Mouse (Mus musculus) liver, postnatal 0 days (tissue): ENCODE results near the gene Ppara. TPM values are rescaled to one million over a fixed set of nuclear protein-coding genes. Genes with fewer than 3 reads are reported as not detected.

Source experiments
- ATAC-seq: fragments of 200-750 bp; cut with Nextera tagmentation; 2 replicates; pipeline ENCODE4 v1.8.0; 2017; ENCODE audit warnings: mild to moderate bottlenecking, moderate library complexity
- DNase-seq: peaks from one replicate; pipeline ENCODE4 v3.0.0-alpha.2; 2016
- H3K27ac ChIP-seq: fragments of 300-500 bp; sonication (generic); 2 replicates; pipeline ENCODE4 v1.5.1; 2014; ENCODE audit warnings: antibody characterized with exemption, moderate library complexity, mild to moderate bottlenecking, low read depth
- H3K27me3 ChIP-seq: fragments of 300-500 bp; sonication (generic); 2 replicates; pipeline ENCODE4 v1.6.1; 2014; ENCODE audit warnings: low read length, control low read depth, mixed read lengths; ENCODE audit not compliant: insufficient read depth
- H3K36me3 ChIP-seq: fragments of 300-500 bp; sonication (generic); replicated peaks from 2 replicates; pipeline ENCODE4 v1.6.1; 2014; ENCODE audit warnings: mild to moderate bottlenecking, control low read depth, low read length, moderate library complexity, mixed read lengths; ENCODE audit not compliant: insufficient read depth
- H3K4me1 ChIP-seq: fragments of 300-500 bp; sonication (generic); 2 replicates; pipeline ENCODE4 v1.6.1; 2014; ENCODE audit warnings: antibody characterized with exemption, mild to moderate bottlenecking, control low read depth; ENCODE audit not compliant: insufficient read depth
- H3K4me2 ChIP-seq: fragments of 300-500 bp; sonication (generic); 2 replicates; pipeline ENCODE4 v1.6.1; 2014; ENCODE audit warnings: low read depth, mild to moderate bottlenecking, low read length, moderate library complexity, mixed read lengths
- H3K4me3 ChIP-seq: fragments of 300-500 bp; sonication (generic); 2 replicates; pipeline ENCODE4 v1.5.1; 2014; ENCODE audit warnings: low read depth, low read length
- H3K9ac ChIP-seq: fragments of 300-500 bp; sonication (generic); replicated peaks from 2 replicates; pipeline ENCODE4 v1.6.1; 2014; ENCODE audit warnings: mild to moderate bottlenecking, moderate library complexity
- H3K9me3 ChIP-seq: fragments of 300-500 bp; sonication (generic); 2 replicates; pipeline ENCODE4 v1.6.1; 2016; ENCODE audit warnings: mild to moderate bottlenecking, control low read depth, low read length, mixed read lengths
- CTCF ChIP-seq: sonication (generic); IDR thresholded peaks from 2 replicates; pipeline ENCODE4 v1.5.1; 2016; ENCODE audit warnings: antibody characterized with exemption, low read depth
- EP300 ChIP-seq: IDR thresholded peaks from 2 replicates; pipeline ENCODE4 v1.6.1; 2016; ENCODE audit warnings: antibody characterized with exemption, low read depth, mild to moderate bottlenecking
- WGBS: fragments of 180-500 bp; shearing (Covaris S2); extraction: QIAGEN DNeasy Blood & Tissue Kit; methylation state at CpG from one replicate; pipeline ENCODE4 v1.1.7; 2014; ENCODE audit not compliant: insufficient replicate concordance; 5-methylcytosine and 5-hydroxymethylcytosine counted together
- polyA plus RNA-seq: library from polyadenylated mRNA; unstranded; fragments of >200 nt; fragmentation: Nextera tagmentation; extraction: Ambion mirVana; gene quantifications from 2 replicates; pipeline ENCODE4 v1.2.1, GENCODE M21; 2015

The Ppara gene
- polyA plus RNA-seq, 1 experiment from 2014 or later: 185 TPM

DNA sequence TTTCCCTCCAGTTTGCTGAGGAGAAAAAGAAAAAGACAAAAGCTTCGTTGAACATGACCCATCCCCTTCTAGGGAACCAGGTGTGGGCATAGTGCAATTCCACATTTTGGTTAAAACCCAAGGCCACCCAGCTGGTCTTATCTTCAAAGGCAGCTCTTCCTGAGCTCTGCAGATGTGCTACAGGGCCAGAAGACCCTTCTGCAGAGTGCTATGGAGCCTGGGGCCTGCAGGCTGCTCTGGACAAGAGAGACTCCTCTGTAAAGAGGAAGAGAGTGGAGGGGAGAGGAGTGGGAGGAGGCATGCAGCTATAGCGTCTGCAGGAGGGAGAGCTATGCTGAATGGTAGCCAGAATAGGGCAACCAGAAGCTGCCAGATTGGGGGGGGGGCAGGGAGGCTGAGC is 4.8 kb upstream of the Ppara start:
- Histone ChIP-seq H3K27ac (no peak overlapping the region), H3K4me3 (no peak overlapping the region), H3K27me3 (peaks cover 9% of the 10 kb centered on the region), H3K9ac (no peak overlapping the region), H3K4me2 (no peak overlapping the region), H3K36me3 (no peaks in the 10 kb centered on the region), H3K4me1 (peaks cover 15% of the 10 kb centered on the region), H3K9me3 (no peaks in the 10 kb centered on the region)
- WGBS: 22% methylated on average over 2 of the region's 2 CpGs
- TF ChIP-seq EP300 (no peak), CTCF (no peak)
- ATAC-seq (no peak), DNase-seq (no peak)

- TF ChIP-seq EP300 (no peak), CTCF (no peak)
- H3K4me2 ChIP-seq: no peak overlapping the region
- H3K4me3 ChIP-seq: no peak overlapping the region
- H3K9ac ChIP-seq: no peak overlapping the region
- peaks cover 26% of the 10 kb centered on the region for H3K27me3 ChIP-seq
- peak overlapping the region; percentile 97 for H3K27ac ChIP-seq
- WGBS: 61% methylated on average over 3 of the region's 3 CpGs
- peaks cover 15% of the 10 kb centered on the region for H3K4me1 ChIP-seq
- H3K9me3 ChIP-seq: no peaks in the 10 kb centered on the region
- ATAC-seq: no peak
- DNase-seq: no peak
- no peaks in the 10 kb centered on the region for H3K36me3 ChIP-seq
Observed at GRCm38 (mm10) chr15:85731885-85732603, 2.7 kb upstream of the Ppara start.

GRCm38 (mm10) chr15:85732604-85732968 is 2.2 kb upstream of the Ppara start:
- H3K4me2 ChIP-seq: no peak overlapping the region
- no peak for DNase-seq
- no peak for ATAC-seq

DNA sequence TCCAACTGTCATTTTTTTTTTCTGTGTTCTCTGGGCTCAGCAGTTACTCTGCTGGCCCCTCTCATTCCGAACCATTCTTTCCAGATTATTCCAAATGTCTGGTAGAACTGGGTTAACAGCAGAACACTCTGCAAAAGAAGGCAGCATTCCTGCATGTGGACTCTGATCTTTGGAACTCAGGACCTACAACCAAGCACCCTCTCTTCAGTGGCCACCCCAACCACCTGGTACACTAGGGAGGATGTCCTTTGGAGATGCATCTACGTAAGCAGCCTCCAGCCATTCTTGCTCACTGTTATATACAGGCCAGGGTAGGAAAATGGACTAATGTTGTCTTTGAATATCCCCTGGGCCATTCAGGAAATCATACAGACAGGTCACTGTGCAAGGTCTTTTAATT is 1.1 kb upstream of the Ppara start:
- H3K27me3 ChIP-seq: peaks cover 26% of the 10 kb centered on the region
- H3K4me3 ChIP-seq: no peak overlapping the region
- H3K4me1 ChIP-seq: peaks cover 15% of the 10 kb centered on the region
- H3K27ac ChIP-seq: peak overlapping the region; percentile 97
- H3K9me3 ChIP-seq: no peaks in the 10 kb centered on the region
- H3K4me2 ChIP-seq: no peak overlapping the region; the same call in 1 of the 2 replicates
- DNase-seq (no peak), ATAC-seq (no peak)
- H3K9ac ChIP-seq: no peak overlapping the region
- 68% methylated on average over 2 of the region's 2 CpGs for WGBS
- no peak for TF ChIP-seq CTCF
- TF ChIP-seq EP300: no peak
- no peaks in the 10 kb centered on the region for H3K36me3 ChIP-seq

More at GRCm38 (mm10) chr15:85732604-85732968, 2.2 kb upstream of the Ppara start:
- WGBS: 46% methylated on average over 5 of the region's 5 CpGs
- TF ChIP-seq CTCF (no peak), EP300 (peak; percentile 70; the same call in 1 of the 2 replicates)
- Histone ChIP-seq H3K27ac (peak overlapping the region; percentile 97), H3K9ac (no peak overlapping the region), H3K36me3 (no peaks in the 10 kb centered on the region), H3K27me3 (peaks cover 26% of the 10 kb centered on the region), H3K9me3 (no peaks in the 10 kb centered on the region), H3K4me3 (no peak overlapping the region), H3K4me1 (peaks cover 15% of the 10 kb centered on the region)

GRCm38 (mm10) chr15:85734148-85734547 is 635 bp upstream of the Ppara start:
- peak overlapping the region; percentile 78 for H3K4me2 ChIP-seq
- H3K36me3 ChIP-seq: no peaks in the 10 kb centered on the region
- peak overlapping the region; percentile 97 for H3K27ac ChIP-seq
- peaks cover 15% of the 10 kb centered on the region for H3K4me1 ChIP-seq
- peak overlapping the region; percentile 76 for H3K9ac ChIP-seq
- peak overlapping the region; percentile 57 for H3K4me3 ChIP-seq
- H3K27me3 ChIP-seq: peaks cover 26% of the 10 kb centered on the region
- WGBS: 33% methylated on average over 8 of the region's 8 CpGs
- no peak for TF ChIP-seq EP300
- TF ChIP-seq CTCF: no peak
- DNase-seq (no peak), ATAC-seq (no peak)
- H3K9me3 ChIP-seq: no peaks in the 10 kb centered on the region

GRCm38 (mm10) chr15:85735063-85735835 is 466 bp downstream of the Ppara start:
- Histone ChIP-seq H3K4me1 (peaks cover 15% of the 10 kb centered on the region), H3K9me3 (no peaks in the 10 kb centered on the region), H3K27me3 (peaks cover 26% of the 10 kb centered on the region), H3K4me3 (peak overlapping the region; percentile 57), H3K9ac (peak overlapping the region; percentile 76), H3K27ac (peak overlapping the region; percentile 97), H3K4me2 (peak overlapping the region; percentile 78), H3K36me3 (no peaks in the 10 kb centered on the region)
- TF ChIP-seq EP300: peak; percentile 38; the same call in 1 of the 2 replicates
- TF ChIP-seq CTCF: peak; percentile 50
- DNase-seq: peak; percentile 92
- ATAC-seq: peak; percentile 90
- 1% methylated on average over 58 of the region's 78 CpGs for WGBS
